Mouse (Mus musculus) liver, postnatal 0 days (tissue): ENCODE results near the gene Ctbs. TPM values are rescaled to one million over a fixed set of nuclear protein-coding genes. Genes with fewer than 3 reads are reported as not detected.

Experiments used
- ATAC-seq: fragments of 200-750 bp; cut with Nextera tagmentation; 2 replicates; pipeline ENCODE4 v1.8.0; 2017; ENCODE audit warnings: mild to moderate bottlenecking, moderate library complexity
- DNase-seq: peaks from one replicate; pipeline ENCODE4 v3.0.0-alpha.2; 2016
- H3K27ac ChIP-seq: fragments of 300-500 bp; sonication (generic); 2 replicates; pipeline ENCODE4 v1.5.1; 2014; ENCODE audit warnings: antibody characterized with exemption, moderate library complexity, mild to moderate bottlenecking, low read depth
- H3K27me3 ChIP-seq: fragments of 300-500 bp; sonication (generic); 2 replicates; pipeline ENCODE4 v1.6.1; 2014; ENCODE audit warnings: low read length, control low read depth, mixed read lengths; ENCODE audit not compliant: insufficient read depth
- H3K36me3 ChIP-seq: fragments of 300-500 bp; sonication (generic); replicated peaks from 2 replicates; pipeline ENCODE4 v1.6.1; 2014; ENCODE audit warnings: mild to moderate bottlenecking, control low read depth, low read length, moderate library complexity, mixed read lengths; ENCODE audit not compliant: insufficient read depth
- H3K4me1 ChIP-seq: fragments of 300-500 bp; sonication (generic); 2 replicates; pipeline ENCODE4 v1.6.1; 2014; ENCODE audit warnings: antibody characterized with exemption, mild to moderate bottlenecking, control low read depth; ENCODE audit not compliant: insufficient read depth
- H3K4me2 ChIP-seq: fragments of 300-500 bp; sonication (generic); 2 replicates; pipeline ENCODE4 v1.6.1; 2014; ENCODE audit warnings: low read depth, mild to moderate bottlenecking, low read length, moderate library complexity, mixed read lengths
- H3K4me3 ChIP-seq: fragments of 300-500 bp; sonication (generic); 2 replicates; pipeline ENCODE4 v1.5.1; 2014; ENCODE audit warnings: low read depth, low read length
- H3K9ac ChIP-seq: fragments of 300-500 bp; sonication (generic); replicated peaks from 2 replicates; pipeline ENCODE4 v1.6.1; 2014; ENCODE audit warnings: mild to moderate bottlenecking, moderate library complexity
- H3K9me3 ChIP-seq: fragments of 300-500 bp; sonication (generic); 2 replicates; pipeline ENCODE4 v1.6.1; 2016; ENCODE audit warnings: mild to moderate bottlenecking, control low read depth, low read length, mixed read lengths
- CTCF ChIP-seq: sonication (generic); IDR thresholded peaks from 2 replicates; pipeline ENCODE4 v1.5.1; 2016; ENCODE audit warnings: antibody characterized with exemption, low read depth
- EP300 ChIP-seq: IDR thresholded peaks from 2 replicates; pipeline ENCODE4 v1.6.1; 2016; ENCODE audit warnings: antibody characterized with exemption, low read depth, mild to moderate bottlenecking
- WGBS: fragments of 180-500 bp; shearing (Covaris S2); extraction: QIAGEN DNeasy Blood & Tissue Kit; methylation state at CpG from one replicate; pipeline ENCODE4 v1.1.7; 2014; ENCODE audit not compliant: insufficient replicate concordance; 5-methylcytosine and 5-hydroxymethylcytosine counted together
- polyA plus RNA-seq: library from polyadenylated mRNA; unstranded; fragments of >200 nt; fragmentation: Nextera tagmentation; extraction: Ambion mirVana; gene quantifications from 2 replicates; pipeline ENCODE4 v1.2.1, GENCODE M21; 2015

Ctbs gene
- polyA plus RNA-seq, 1 experiment from 2014 or later = 9.9 TPM

DNA sequence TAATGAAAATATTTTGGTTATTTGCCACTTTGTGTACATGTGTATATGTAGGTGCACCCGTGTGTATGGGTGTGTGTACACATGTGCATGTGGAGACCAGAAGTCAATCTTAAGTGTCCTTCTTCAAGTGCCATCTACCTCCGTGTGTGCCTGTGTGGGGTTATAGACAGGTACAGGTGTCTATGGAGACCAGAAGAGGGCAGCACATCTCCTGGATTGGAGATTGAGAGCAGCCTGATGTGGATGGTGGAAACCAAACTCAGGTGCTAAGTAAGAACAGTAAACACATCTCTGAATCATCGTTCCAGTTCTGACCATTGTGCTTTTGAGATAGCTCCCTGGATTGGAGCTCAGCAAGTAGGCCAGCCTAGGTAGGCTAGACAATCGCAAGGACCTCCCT, 36.9 kb downstream of the Ctbs start:
- H3K4me3 ChIP-seq = no peak overlapping the region
- H3K9me3 ChIP-seq = no peaks in the 10 kb centered on the region
- H3K4me2 ChIP-seq = no peak overlapping the region
- H3K27me3 ChIP-seq = no peaks in the 10 kb centered on the region
- no peak overlapping the region for H3K27ac ChIP-seq
- WGBS = 83% methylated on average over 4 of the region's 4 CpGs
- no peak for TF ChIP-seq EP300
- TF ChIP-seq CTCF = peak; percentile 45
- ATAC-seq (no peak), DNase-seq (no peak)
- H3K36me3 ChIP-seq = no peaks in the 10 kb centered on the region
- H3K4me1 ChIP-seq = no peaks in the 10 kb centered on the region
- H3K9ac ChIP-seq = no peak overlapping the region

DNA sequence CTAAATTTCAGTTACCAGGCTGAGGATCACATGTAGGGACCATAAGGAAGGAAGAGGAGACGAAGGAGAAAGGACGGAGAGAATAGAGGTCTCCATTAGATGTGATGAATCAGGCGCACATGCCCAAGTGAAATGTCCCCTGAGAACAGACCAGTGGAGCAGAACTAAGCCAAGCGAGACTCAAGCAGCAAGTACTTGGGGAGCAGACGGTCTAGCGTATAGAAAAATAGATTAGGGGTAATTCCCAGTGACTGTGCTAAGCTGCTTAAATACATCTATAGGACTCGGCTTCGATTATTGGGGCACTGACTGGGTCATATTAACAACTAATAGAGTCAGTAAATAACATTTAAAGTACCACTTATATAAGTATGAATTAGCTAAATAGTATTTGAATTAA, 45.3 kb downstream of the Ctbs start:
- H3K9ac ChIP-seq = no peak overlapping the region
- ATAC-seq (no peak), DNase-seq (no peak)
- H3K4me3 ChIP-seq = no peak overlapping the region
- H3K36me3 ChIP-seq = no peaks in the 10 kb centered on the region
- H3K9me3 ChIP-seq = no peaks in the 10 kb centered on the region
- H3K27ac ChIP-seq = no peak overlapping the region
- no peak for TF ChIP-seq CTCF
- no peak for TF ChIP-seq EP300
- H3K27me3 ChIP-seq = no peaks in the 10 kb centered on the region
- peaks cover 3% of the 10 kb centered on the region; the same call in 1 of the 2 replicates for H3K4me1 ChIP-seq
- no peak overlapping the region for H3K4me2 ChIP-seq
- 81% methylated on average over 8 of the region's 8 CpGs for WGBS

DNA sequence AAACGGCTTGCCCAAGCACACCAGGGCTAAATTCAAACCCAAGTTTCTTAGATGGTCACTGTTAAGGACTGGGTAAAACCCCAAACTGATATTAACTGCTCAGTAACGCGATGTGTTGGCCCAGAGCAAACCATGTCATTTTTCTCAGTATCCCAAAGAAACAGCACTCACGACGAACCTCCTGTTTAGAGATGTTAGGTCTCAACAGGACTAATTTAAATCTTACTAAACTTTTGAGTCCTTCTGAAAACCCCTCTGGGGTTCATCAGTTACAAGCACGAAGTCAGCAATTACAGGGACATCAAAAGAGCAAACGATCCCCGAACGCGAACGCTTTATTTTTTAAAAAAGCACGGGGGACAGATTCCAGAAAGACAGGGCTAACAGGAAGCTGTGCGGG, 49.4 kb downstream of the Ctbs start:
- H3K27me3 ChIP-seq = no peaks in the 10 kb centered on the region
- peaks cover 10% of the 10 kb centered on the region for H3K36me3 ChIP-seq
- TF ChIP-seq EP300 = no peak
- no peak for TF ChIP-seq CTCF
- H3K4me2 ChIP-seq = peak overlapping the region; percentile 81
- H3K9me3 ChIP-seq = no peaks in the 10 kb centered on the region
- WGBS = 3% methylated on average over 13 of the region's 13 CpGs
- peak overlapping the region; percentile 94 for H3K9ac ChIP-seq
- H3K27ac ChIP-seq = peak overlapping the region; percentile 97
- peaks cover 26% of the 10 kb centered on the region for H3K4me1 ChIP-seq
- DNase-seq = no peak
- ATAC-seq = no peak
- peak overlapping the region; percentile 79 for H3K4me3 ChIP-seq

DNA sequence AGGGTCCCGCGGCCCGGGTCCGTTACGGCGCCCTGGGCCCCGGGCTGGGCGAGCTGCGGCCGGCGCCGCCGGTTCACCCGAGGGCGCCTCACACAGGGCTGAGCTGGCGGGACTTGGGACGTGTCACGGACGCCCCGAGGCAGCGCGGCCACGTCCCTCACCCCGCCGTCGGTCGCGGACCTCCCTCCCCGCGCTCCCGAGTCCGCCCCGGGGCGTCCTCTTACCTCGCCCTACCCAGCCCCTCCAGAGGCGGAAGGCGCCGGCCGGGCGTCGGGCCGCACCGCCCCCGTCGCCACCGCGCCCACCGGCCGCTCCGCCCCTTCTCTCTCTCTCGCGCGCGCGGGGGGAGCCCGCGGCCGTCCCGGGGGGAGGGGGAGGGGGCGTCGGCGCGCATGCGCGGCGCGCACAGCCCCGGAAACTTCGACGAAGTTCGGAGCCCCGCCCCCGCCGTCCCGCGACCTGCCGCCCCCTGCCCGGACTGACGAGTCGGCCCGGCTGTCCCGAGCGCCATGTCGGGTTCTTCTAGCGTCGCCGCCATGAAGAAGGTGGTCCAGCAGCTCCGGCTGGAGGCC, 49.9 kb downstream of the Ctbs start, which contains the start of the genes Spata1 and Gng5:
TSS of gene Spata1 (minus strand) at position 323 of the 572 bp plus-strand sequence.
TSS of gene Gng5 (plus strand) at position 377 of the 572 bp plus-strand sequence.
- Histone ChIP-seq H3K4me3 (peak within 1 kb of the TSS; percentile 79), H3K9ac (peak within 1 kb of the TSS; percentile 94), H3K27ac (peak within 1 kb of the TSS; percentile 97)

DNA sequence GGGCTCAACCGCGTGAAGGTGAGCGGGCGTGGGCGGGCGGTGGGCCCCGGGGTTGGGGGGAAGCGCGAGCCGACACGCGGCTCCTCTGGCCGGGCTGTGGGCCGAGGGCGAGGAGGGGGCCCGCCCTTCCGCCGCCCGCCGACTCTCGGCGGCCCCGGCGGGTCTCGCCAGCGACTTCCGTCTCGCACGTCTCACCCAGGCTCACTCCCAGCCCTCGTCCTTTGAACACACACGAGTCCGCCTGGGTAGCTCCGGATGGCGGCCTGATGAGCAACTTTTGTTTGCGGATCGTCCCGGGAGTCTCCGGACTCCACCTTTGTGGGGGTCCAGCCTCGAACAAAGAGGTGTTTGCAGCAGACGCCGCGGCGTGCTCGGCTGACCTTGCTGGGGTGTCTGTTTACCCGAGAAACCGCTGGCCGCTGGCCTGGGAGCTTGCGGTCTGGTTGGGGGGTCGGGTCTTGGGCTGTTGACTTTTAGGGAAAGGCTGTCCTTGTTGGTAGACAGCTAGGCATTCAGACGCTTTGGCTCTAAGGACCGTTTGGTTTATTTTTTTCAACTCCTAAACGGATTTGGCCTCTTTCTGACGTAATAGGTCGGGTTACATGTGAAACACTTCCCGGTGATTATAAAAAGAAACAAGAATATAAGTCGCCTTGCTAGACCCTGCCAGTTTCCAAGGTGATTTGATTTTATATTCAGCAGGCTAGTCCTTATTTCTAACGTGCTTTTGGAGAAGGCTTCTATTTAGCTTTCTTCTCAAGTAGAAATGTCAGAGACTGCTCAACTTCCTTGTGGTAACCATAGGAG, 50.6 kb downstream of the Ctbs start:
- peak overlapping the region; percentile 81 for H3K4me2 ChIP-seq
- peaks cover 18% of the 10 kb centered on the region for H3K36me3 ChIP-seq
- H3K4me1 ChIP-seq = peaks cover 26% of the 10 kb centered on the region
- no peak for TF ChIP-seq EP300
- no peak for TF ChIP-seq CTCF
- WGBS = under 1% methylated on average over 54 of the region's 57 CpGs
- DNase-seq (peak; percentile 72), ATAC-seq (peak; percentile 53)
- peak overlapping the region; percentile 97 for H3K27ac ChIP-seq
- no peaks in the 10 kb centered on the region for H3K27me3 ChIP-seq
- peak overlapping the region; percentile 79 for H3K4me3 ChIP-seq
- H3K9me3 ChIP-seq = no peaks in the 10 kb centered on the region
- peak overlapping the region; percentile 94 for H3K9ac ChIP-seq

More for the DNA sequence above, 49.9 kb downstream of the Ctbs start, which contains the start of the genes Spata1 and Gng5:
- H3K9me3 ChIP-seq = no peaks in the 10 kb centered on the region
- TF ChIP-seq EP300 = no peak
- TF ChIP-seq CTCF = 0 out of 2 replicates have a peak, but pooled peaks have one; percentile 7
- peaks cover 13% of the 10 kb centered on the region for H3K36me3 ChIP-seq
- DNase-seq (peak; percentile 94), ATAC-seq (peak; percentile 95)
- peaks cover 26% of the 10 kb centered on the region for H3K4me1 ChIP-seq
- peak within 1 kb of the TSS; percentile 81 for H3K4me2 ChIP-seq
- no peaks in the 10 kb centered on the region for H3K27me3 ChIP-seq
- WGBS = 1% methylated on average over 53 of the region's 88 CpGs

DNA sequence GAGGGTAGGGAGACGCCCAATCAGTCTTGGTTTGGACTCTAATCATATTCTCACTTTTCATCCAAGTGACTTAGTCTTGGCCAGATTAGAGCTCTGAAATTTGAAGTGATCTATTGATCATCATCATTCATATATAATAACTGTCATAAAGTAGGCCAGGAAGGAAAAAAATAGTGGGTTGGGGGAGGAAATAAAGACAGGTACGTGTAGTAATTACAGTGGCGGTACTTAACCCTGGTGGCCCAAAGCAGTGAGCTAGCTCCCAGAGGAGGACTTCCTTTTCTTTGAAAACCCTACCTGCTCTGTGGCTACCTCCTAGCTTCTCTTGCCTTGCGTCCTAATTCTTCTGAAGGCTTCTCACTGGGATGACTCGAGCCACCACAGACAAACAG, 51.2 kb downstream of the Ctbs start:
- ATAC-seq (no peak), DNase-seq (no peak)
- Histone ChIP-seq H3K9me3 (no peaks in the 10 kb centered on the region), H3K27me3 (no peaks in the 10 kb centered on the region), H3K36me3 (peaks cover 23% of the 10 kb centered on the region), H3K4me1 (peaks cover 26% of the 10 kb centered on the region), H3K4me2 (peak overlapping the region; percentile 81), H3K4me3 (peak overlapping the region; percentile 79), H3K9ac (peak overlapping the region; percentile 94), H3K27ac (peak overlapping the region; percentile 97)
- 6% methylated on average over 5 of the region's 5 CpGs for WGBS
- TF ChIP-seq CTCF (no peak), EP300 (no peak)
